Mouse (Mus musculus): ENCODE measurements at regions not wholly inside any gene's neighbourhood (a gene's known extent, or its start where the extent isn't known, plus 50 kb on each side); places are given as distances from the start of the nearest gene placed in this dataset.

DNA sequence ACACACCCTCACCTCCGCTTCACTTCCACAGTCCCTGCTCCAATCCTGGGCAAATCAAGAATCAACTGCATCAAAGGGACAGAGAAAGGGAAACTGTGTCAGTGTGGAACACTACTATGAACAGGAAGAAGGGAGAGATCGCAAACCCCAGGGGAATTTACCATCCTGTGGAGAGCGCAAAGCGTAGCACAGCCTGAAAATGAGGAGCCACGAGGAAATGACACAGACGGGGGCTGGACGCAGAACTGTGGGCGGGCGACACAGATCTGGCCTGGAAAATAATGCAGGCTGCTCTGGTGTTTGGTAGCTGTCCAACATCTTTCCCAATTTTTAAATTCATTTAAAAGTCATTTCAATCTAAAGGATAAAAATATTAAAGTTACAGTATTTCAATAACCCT lies 143.4 kb upstream of the Lmo4 start:
- TF ChIP-seq CTCF (IDR thresholded peaks at IDR 0.05; ENCODE audit: insufficient read depth, low read length) (no peak), POLR2A (IDR thresholded peaks at IDR 0.05; ENCODE audit: borderline replicate concordance, extremely low read depth, low read depth, low read length) (no peak)
